Mouse (Mus musculus): ENCODE measurements around the gene Ubxn11.

- TF ChIP-seq CTCF (conservative IDR thresholded peaks at IDR 0.05 in 1 of 2, IDR thresholded peaks at IDR 0.05 in 1 of 2; ENCODE audit: low read depth in 2 of 2, low read length in 2 of 2) (no peak), ZNF384 (IDR thresholded peaks at IDR 0.05; ENCODE audit: low read depth, low read length) (no peak), TCF12 (IDR thresholded peaks at IDR 0.05; ENCODE audit: low read depth, low read length) (no peak), MAFK (IDR thresholded peaks at IDR 0.05; ENCODE audit: insufficient replicate concordance, low read length) (no peak), MAX (IDR thresholded peaks at IDR 0.05; ENCODE audit: low read length) (no peak), EP300 (IDR thresholded peaks at IDR 0.05; ENCODE audit: low read length) (no peak), MYC (IDR thresholded peaks at IDR 0.05; ENCODE audit: low read depth, low read length) (no peak), CHD2 (IDR thresholded peaks at IDR 0.05; ENCODE audit: low read length) (no peak), POLR2A (IDR thresholded peaks at IDR 0.05; ENCODE audit: low read depth, low read length) (no peak), MAZ (IDR thresholded peaks at IDR 0.05; ENCODE audit: low read depth, low read length) (no peak), PAX5 (IDR thresholded peaks at IDR 0.05; ENCODE audit: low read length) (no peak), POLR2AphosphoS2 (IDR thresholded peaks at IDR 0.05; ENCODE audit: low read depth, low read length) (no peak)
Observed at GRCm38 (mm10) chr4:134158774-134159173, 56.4 kb downstream of the Ubxn11 start.

Measured in CH12.LX (cell line).